Mouse (Mus musculus) midbrain, embryonic 13.5 days (tissue): ENCODE data around the gene Gnat2. TPM values are rescaled to one million over a fixed set of nuclear protein-coding genes. Genes with fewer than 3 reads are reported as not detected.

ENCODE experiments used
- ATAC-seq: fragments of 200-750 bp; cut with Nextera tagmentation; 2 replicates; pipeline ENCODE4 v1.8.0; 2017; ENCODE audit warnings: mild to moderate bottlenecking, moderate TSS enrichment, moderate library complexity
- H3K27ac ChIP-seq: fragments of 300-500 bp; sonication (generic); 2 replicates; pipeline ENCODE4 v1.5.1; 2015; ENCODE audit warnings: inconsistent platforms, mild to moderate bottlenecking, moderate library complexity
- H3K27me3 ChIP-seq: fragments of 300-500 bp; sonication (generic); 2 replicates; pipeline ENCODE4 v1.6.1; 2015; ENCODE audit warnings: mild to moderate bottlenecking, inconsistent platforms
- H3K36me3 ChIP-seq: fragments of 300-500 bp; sonication (generic); 2 replicates; pipeline ENCODE4 v1.6.1; 2015; ENCODE audit warnings: mild to moderate bottlenecking, inconsistent platforms
- H3K4me1 ChIP-seq: fragments of 300-500 bp; sonication (generic); replicated peaks from 2 replicates; pipeline ENCODE4 v1.6.1; 2015; ENCODE audit warnings: inconsistent platforms
- H3K4me2 ChIP-seq: fragments of 300-500 bp; sonication (generic); replicated peaks from 2 replicates; pipeline ENCODE4 v1.6.1; 2015; ENCODE audit warnings: moderate library complexity, mild to moderate bottlenecking, inconsistent platforms
- H3K4me3 ChIP-seq: fragments of 300-500 bp; sonication (generic); replicated peaks from 2 replicates; pipeline ENCODE4 v1.5.1; 2015; ENCODE audit warnings: mild to moderate bottlenecking, inconsistent platforms
- H3K9ac ChIP-seq: fragments of 300-500 bp; sonication (generic); replicated peaks from 2 replicates; pipeline ENCODE4 v1.6.1; 2015; ENCODE audit warnings: mild to moderate bottlenecking, inconsistent platforms
- H3K9me3 ChIP-seq: fragments of 300-500 bp; sonication (generic); 2 replicates; pipeline ENCODE4 v1.6.1; 2016; ENCODE audit warnings: mild to moderate bottlenecking, inconsistent platforms
- WGBS: fragments of 180-500 bp; shearing (Covaris S2); methylation state at CpG from one replicate; pipeline ENCODE4 v1.1.7; 2015; 5-methylcytosine and 5-hydroxymethylcytosine counted together
- polyA plus RNA-seq: library from polyadenylated mRNA; unstranded; fragments of >200 nt; fragmentation: Nextera tagmentation; extraction: Ambion mirVana; gene quantifications from 2 replicates; pipeline ENCODE4 v1.2.1, GENCODE M21; 2015

Gene Gnat2
- polyA plus RNA-seq, 1 experiment from 2014 or later, result 0.43 TPM

GRCm38 (mm10) chr3:108085721-108086469 lies 6.7 kb upstream of the Gnat2 start:
- Histone ChIP-seq H3K4me2 (peak overlapping the region; percentile 99), H3K4me1 (peaks cover 55% of the 10 kb centered on the region), H3K36me3 (no peaks in the 10 kb centered on the region), H3K27me3 (no peaks in the 10 kb centered on the region), H3K9me3 (no peaks in the 10 kb centered on the region), H3K4me3 (peak overlapping the region; percentile 66), H3K9ac (peak overlapping the region; percentile 80), H3K27ac (peak overlapping the region; percentile 88)
- under 1% methylated on average over 31 of the region's 31 CpGs for WGBS
- ATAC-seq, result peak; percentile 55

DNA sequence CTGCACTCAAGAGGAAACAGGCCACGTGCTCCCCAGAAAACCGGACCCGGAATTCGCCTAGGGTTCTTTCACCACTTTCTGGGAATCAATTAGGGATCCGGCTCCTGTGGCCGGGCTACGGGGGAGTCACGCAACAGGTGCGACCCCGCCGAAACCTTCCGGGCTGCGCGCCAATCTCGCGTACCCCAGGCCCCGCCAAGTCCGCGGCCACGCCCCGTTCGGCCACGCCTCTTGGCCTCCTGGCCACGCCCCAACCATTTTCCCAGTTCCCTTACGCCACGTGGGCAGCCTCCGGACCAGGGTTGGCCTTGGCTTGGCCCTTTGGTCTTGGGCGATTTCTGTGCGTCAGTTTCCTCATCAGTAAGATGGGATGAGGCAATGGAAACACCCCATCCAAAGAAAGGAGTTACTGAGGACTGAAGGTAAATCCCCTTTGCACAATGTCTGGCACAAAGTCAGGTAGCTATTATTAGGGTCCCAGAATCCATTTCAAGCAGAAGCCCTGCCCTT lies 6.1 kb upstream of the Gnat2 start, which contains the start of gene Ampd2:
Gene Ampd2 (minus strand): TSS at position 182 of the 510 bp plus-strand sequence.
- peak within 1 kb of the TSS; percentile 80 for H3K9ac ChIP-seq
- no peaks in the 10 kb centered on the region for H3K27me3 ChIP-seq
- H3K4me1 ChIP-seq, result peaks cover 53% of the 10 kb centered on the region
- no peak for ATAC-seq
- peak within 1 kb of the TSS; percentile 99 for H3K4me2 ChIP-seq
- H3K4me3 ChIP-seq, result peak within 1 kb of the TSS; percentile 66
- under 1% methylated on average over 29 of the region's 29 CpGs for WGBS
- no peaks in the 10 kb centered on the region for H3K36me3 ChIP-seq
- no peaks in the 10 kb centered on the region for H3K9me3 ChIP-seq
- peak within 1 kb of the TSS; percentile 88 for H3K27ac ChIP-seq

DNA sequence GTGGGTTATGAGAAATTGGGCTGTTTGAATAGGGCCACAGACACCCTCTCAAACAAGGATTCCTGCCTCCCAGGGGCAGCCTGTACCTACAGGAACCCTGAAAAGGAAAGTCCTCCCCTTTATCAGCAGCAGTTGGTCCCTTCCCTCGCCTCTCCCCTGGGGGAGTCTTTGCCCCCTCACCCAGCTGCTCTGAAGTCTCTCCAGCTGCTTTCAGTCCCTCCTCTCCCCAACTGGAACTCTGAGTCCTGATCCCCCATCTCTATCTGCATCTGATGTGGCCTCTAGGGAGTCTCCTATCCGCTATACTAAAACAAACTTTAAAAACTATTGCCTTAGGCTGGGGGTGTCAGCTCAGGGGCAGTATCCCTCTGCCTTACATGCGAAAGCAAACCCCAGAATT lies 5.3 kb upstream of the Gnat2 start:
- Histone ChIP-seq H3K4me3 (no peak overlapping the region), H3K9ac (no peak overlapping the region), H3K27me3 (no peaks in the 10 kb centered on the region), H3K36me3 (no peaks in the 10 kb centered on the region), H3K4me2 (no peak overlapping the region), H3K9me3 (no peaks in the 10 kb centered on the region), H3K27ac (no peak overlapping the region), H3K4me1 (peaks cover 45% of the 10 kb centered on the region)
- no peak for ATAC-seq
- WGBS, result 84% methylated on average over 3 of the region's 3 CpGs

DNA sequence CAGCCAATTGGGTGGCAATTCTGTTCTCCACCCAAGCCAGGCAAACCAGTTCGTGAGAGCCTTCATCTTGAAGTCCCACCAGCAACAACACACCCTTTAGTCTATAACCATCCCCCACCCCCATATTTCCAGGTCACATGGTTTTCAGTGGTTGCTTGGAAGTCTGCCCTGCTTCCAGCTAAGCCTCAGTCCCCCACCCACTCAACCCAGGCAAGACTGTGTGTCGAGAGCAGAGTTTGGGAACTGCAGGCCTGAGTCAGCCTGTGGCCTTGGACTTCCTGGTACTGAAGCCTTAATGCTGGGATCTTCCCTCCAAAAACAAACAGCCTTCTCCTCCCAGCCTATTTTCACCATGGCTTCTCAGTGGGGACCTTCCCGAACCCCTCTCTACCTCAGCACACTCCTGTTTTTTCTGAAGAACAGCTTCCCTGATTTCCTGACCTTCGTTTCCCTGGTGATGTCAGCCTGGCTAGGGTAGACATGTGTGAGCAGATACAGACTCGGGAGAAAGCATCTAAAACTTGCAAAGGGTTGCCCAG lies 3.7 kb upstream of the Gnat2 start:
- H3K4me3 ChIP-seq, result no peak overlapping the region
- no peak overlapping the region for H3K9ac ChIP-seq
- H3K4me1 ChIP-seq, result peaks cover 29% of the 10 kb centered on the region
- no peak overlapping the region for H3K4me2 ChIP-seq
- ATAC-seq, result no peak
- no peaks in the 10 kb centered on the region for H3K36me3 ChIP-seq
- H3K9me3 ChIP-seq, result no peaks in the 10 kb centered on the region
- 36% methylated on average over 5 of the region's 5 CpGs for WGBS
- no peak overlapping the region for H3K27ac ChIP-seq
- H3K27me3 ChIP-seq, result peaks cover 3% of the 10 kb centered on the region; the same call in 1 of the 2 replicates

- Histone ChIP-seq H3K4me1 (peaks cover 19% of the 10 kb centered on the region), H3K4me3 (no peak overlapping the region), H3K36me3 (no peaks in the 10 kb centered on the region), H3K4me2 (no peak overlapping the region), H3K9ac (no peak overlapping the region; the same call in 1 of the 2 replicates), H3K27me3 (peaks cover 3% of the 10 kb centered on the region; the same call in 1 of the 2 replicates), H3K27ac (no peak overlapping the region), H3K9me3 (no peaks in the 10 kb centered on the region)
- WGBS, result 42% methylated on average over 2 of the region's 2 CpGs
- no peak for ATAC-seq
These were observed 2.7 kb upstream of the Gnat2 start for GRCm38 (mm10) chr3:108089916-108090315.

- Histone ChIP-seq H3K4me1 (peaks cover 13% of the 10 kb centered on the region), H3K4me3 (no peak overlapping the region), H3K9me3 (no peaks in the 10 kb centered on the region), H3K27ac (no peak overlapping the region), H3K9ac (no peak overlapping the region), H3K4me2 (no peak overlapping the region), H3K27me3 (peaks cover 3% of the 10 kb centered on the region; the same call in 1 of the 2 replicates), H3K36me3 (no peaks in the 10 kb centered on the region)
- 68% methylated on average over 2 of the region's 2 CpGs for WGBS
- ATAC-seq, result no peak
These were observed 2.0 kb upstream of the Gnat2 start for GRCm38 (mm10) chr3:108090561-108090960.

DNA sequence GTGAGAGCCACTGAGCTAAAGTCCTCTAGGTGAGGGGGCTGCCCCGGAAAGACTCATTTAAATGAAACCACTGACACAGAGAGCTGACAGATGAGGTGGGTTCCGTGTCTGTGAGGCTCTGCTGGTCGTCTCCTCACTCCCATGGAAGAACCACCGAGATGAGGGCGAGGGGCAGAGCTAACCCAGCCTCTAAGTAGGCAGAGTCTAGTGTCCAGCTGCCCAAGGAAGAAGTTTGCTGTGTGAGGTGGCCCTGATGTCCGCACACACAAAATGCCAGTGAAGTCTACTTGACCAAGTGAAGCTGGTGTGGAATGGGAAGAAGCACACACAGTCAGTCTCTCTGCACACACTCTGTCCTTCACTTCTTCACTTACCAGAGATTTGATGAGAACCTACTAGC lies 559 bp upstream of the Gnat2 start:
- H3K4me1 ChIP-seq, result no peaks in the 10 kb centered on the region
- WGBS, result 68% methylated on average over 6 of the region's 6 CpGs
- no peak overlapping the region for H3K27ac ChIP-seq
- H3K27me3 ChIP-seq, result peaks cover 3% of the 10 kb centered on the region; the same call in 1 of the 2 replicates
- no peak overlapping the region for H3K9ac ChIP-seq
- H3K4me2 ChIP-seq, result no peak overlapping the region
- no peaks in the 10 kb centered on the region for H3K36me3 ChIP-seq
- H3K9me3 ChIP-seq, result no peaks in the 10 kb centered on the region
- no peak for ATAC-seq
- no peak overlapping the region for H3K4me3 ChIP-seq

- peaks cover 3% of the 10 kb centered on the region; the same call in 1 of the 2 replicates for H3K27me3 ChIP-seq
- no peak for ATAC-seq
- H3K4me2 ChIP-seq, result no peak overlapping the region
- H3K9me3 ChIP-seq, result no peaks in the 10 kb centered on the region
- no peak overlapping the region for H3K4me3 ChIP-seq
- no peaks in the 10 kb centered on the region for H3K36me3 ChIP-seq
- H3K4me1 ChIP-seq, result no peaks in the 10 kb centered on the region
- WGBS, result 52% methylated on average over 6 of the region's 6 CpGs
- no peak overlapping the region for H3K9ac ChIP-seq
- H3K27ac ChIP-seq, result no peak overlapping the region
These were observed 717 bp downstream of the Gnat2 start for GRCm38 (mm10) chr3:108093306-108093705.

GRCm38 (mm10) chr3:108094146-108094545 lies 1.6 kb downstream of the Gnat2 start:
- Histone ChIP-seq H3K4me1 (no peaks in the 10 kb centered on the region), H3K27me3 (peaks cover 3% of the 10 kb centered on the region; the same call in 1 of the 2 replicates), H3K9me3 (no peaks in the 10 kb centered on the region), H3K4me2 (no peak overlapping the region), H3K4me3 (no peak overlapping the region), H3K36me3 (no peaks in the 10 kb centered on the region), H3K9ac (no peak overlapping the region), H3K27ac (no peak overlapping the region)
- WGBS, result 64% methylated on average over 1 of the region's 1 CpGs
- peak; percentile 17; the same call in 1 of the 2 replicates for ATAC-seq

GRCm38 (mm10) chr3:108094976-108095760 lies 2.6 kb downstream of the Gnat2 start:
- 95% methylated on average over 12 of the region's 12 CpGs for WGBS
- no peak overlapping the region for H3K4me3 ChIP-seq
- no peak overlapping the region for H3K4me2 ChIP-seq
- no peaks in the 10 kb centered on the region for H3K36me3 ChIP-seq
- H3K27me3 ChIP-seq, result peaks cover 3% of the 10 kb centered on the region; the same call in 1 of the 2 replicates
- no peak overlapping the region for H3K9ac ChIP-seq
- ATAC-seq, result no peak
- no peaks in the 10 kb centered on the region for H3K9me3 ChIP-seq
- no peak overlapping the region for H3K27ac ChIP-seq
- H3K4me1 ChIP-seq, result no peaks in the 10 kb centered on the region

DNA sequence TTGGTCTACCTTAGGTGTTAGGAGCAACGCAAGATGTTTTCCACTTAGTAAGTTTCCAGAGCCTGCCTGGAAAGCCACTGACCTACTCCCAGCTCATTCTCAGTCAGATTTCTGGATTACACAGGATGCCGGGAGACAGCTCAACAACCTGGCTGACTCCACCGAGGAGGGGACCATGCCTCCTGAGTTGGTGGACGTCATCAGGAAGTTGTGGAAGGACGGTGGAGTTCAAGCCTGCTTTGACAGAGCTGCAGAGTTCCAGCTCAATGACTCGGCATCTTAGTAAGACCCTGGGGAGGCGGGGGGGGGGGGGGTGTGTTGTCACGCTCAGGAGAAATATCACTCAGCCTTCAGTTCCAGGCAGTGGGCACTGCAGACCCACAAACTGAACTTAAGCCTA lies 3.6 kb downstream of the Gnat2 start:
- no peak overlapping the region for H3K4me2 ChIP-seq
- ATAC-seq, result no peak
- peaks cover 3% of the 10 kb centered on the region; the same call in 1 of the 2 replicates for H3K27me3 ChIP-seq
- H3K9me3 ChIP-seq, result no peaks in the 10 kb centered on the region
- no peaks in the 10 kb centered on the region for H3K36me3 ChIP-seq
- H3K27ac ChIP-seq, result no peak overlapping the region
- no peak overlapping the region for H3K4me3 ChIP-seq
- 83% methylated on average over 8 of the region's 8 CpGs for WGBS
- H3K9ac ChIP-seq, result no peak overlapping the region
- H3K4me1 ChIP-seq, result no peaks in the 10 kb centered on the region

GRCm38 (mm10) chr3:108096726-108097125 lies 4.1 kb downstream of the Gnat2 start:
- Histone ChIP-seq H3K4me3 (no peak overlapping the region), H3K27me3 (peaks cover 3% of the 10 kb centered on the region; the same call in 1 of the 2 replicates), H3K9me3 (no peaks in the 10 kb centered on the region), H3K9ac (no peak overlapping the region), H3K27ac (no peak overlapping the region), H3K36me3 (no peaks in the 10 kb centered on the region), H3K4me2 (no peak overlapping the region), H3K4me1 (no peaks in the 10 kb centered on the region)
- no peak for ATAC-seq
- 89% methylated on average over 10 of the region's 10 CpGs for WGBS
